Mouse (Mus musculus): Measurements from ENCODE around the gene Bhlha9. TPM values are rescaled to one million over a fixed set of nuclear protein-coding genes. Genes with fewer than 3 reads are reported as not detected.

Bhlha9 gene
- not detected in 2 replicates for total RNA-seq (2015; ENCODE audit: low replicate concordance)
- total RNA-seq (2017; ENCODE audit: low replicate concordance), result not detected in 2 replicates

- no peak for ATAC-seq (replicated peaks; ENCODE audit: low FRiP score, poor library complexity, severe bottlenecking)
Observed at GRCm38 (mm10) chr11:76671871-76672475, at the start of gene Bhlha9. Gene Bhlha9 (plus strand): TSS chr11:76672470.

GRCm38 (mm10) chr11:76622566-76623205 lies 49.6 kb upstream of the Bhlha9 start:
- no peak for ATAC-seq (replicated peaks; ENCODE audit: low FRiP score, poor library complexity, severe bottlenecking)

GRCm38 (mm10) chr11:76623206-76623961 lies 48.9 kb upstream of the Bhlha9 start:
- no peak for ATAC-seq (replicated peaks; ENCODE audit: low FRiP score, poor library complexity, severe bottlenecking)

GRCm38 (mm10) chr11:76624071-76624470 lies 48.2 kb upstream of the Bhlha9 start:
- no peak for ATAC-seq (replicated peaks; ENCODE audit: low FRiP score, poor library complexity, severe bottlenecking)

- ATAC-seq (replicated peaks; ENCODE audit: low FRiP score, poor library complexity, severe bottlenecking), result no peak
Observed at GRCm38 (mm10) chr11:76624881-76625280, 47.4 kb upstream of the Bhlha9 start.

GRCm38 (mm10) chr11:76628613-76629012 lies 43.7 kb upstream of the Bhlha9 start:
- ATAC-seq (replicated peaks; ENCODE audit: low FRiP score, poor library complexity, severe bottlenecking), result no peak

GRCm38 (mm10) chr11:76630023-76630422 lies 42.2 kb upstream of the Bhlha9 start:
- no peak for ATAC-seq (replicated peaks; ENCODE audit: low FRiP score, poor library complexity, severe bottlenecking)

- no peak for ATAC-seq (replicated peaks; ENCODE audit: low FRiP score, poor library complexity, severe bottlenecking)
Observed at GRCm38 (mm10) chr11:76630487-76630886, 41.8 kb upstream of the Bhlha9 start.

- no peak for ATAC-seq (replicated peaks; ENCODE audit: low FRiP score, poor library complexity, severe bottlenecking)
Observed at GRCm38 (mm10) chr11:76639269-76639985, 32.8 kb upstream of the Bhlha9 start.

- ATAC-seq (replicated peaks; ENCODE audit: low FRiP score, poor library complexity, severe bottlenecking), result no peak
Observed at GRCm38 (mm10) chr11:76640231-76640630, 32.0 kb upstream of the Bhlha9 start.

- ATAC-seq (replicated peaks; ENCODE audit: low FRiP score, poor library complexity, severe bottlenecking), result no peak
Observed at GRCm38 (mm10) chr11:76644257-76644656, 28.0 kb upstream of the Bhlha9 start.

- no peak for ATAC-seq (replicated peaks; ENCODE audit: low FRiP score, poor library complexity, severe bottlenecking)
Observed at GRCm38 (mm10) chr11:76645036-76645435, 27.2 kb upstream of the Bhlha9 start.

- 0 out of 2 replicates have a peak, but pooled peaks have one; percentile 54 for ATAC-seq (replicated peaks; ENCODE audit: low FRiP score, poor library complexity, severe bottlenecking)
Observed at GRCm38 (mm10) chr11:76645955-76646354, 26.3 kb upstream of the Bhlha9 start.

- ATAC-seq (replicated peaks; ENCODE audit: low FRiP score, poor library complexity, severe bottlenecking), result no peak
Observed at GRCm38 (mm10) chr11:76647062-76647461, 25.2 kb upstream of the Bhlha9 start.

GRCm38 (mm10) chr11:76647500-76647899 lies 24.8 kb upstream of the Bhlha9 start:
- peak; percentile 59; the same call in 1 of the 2 replicates for ATAC-seq (replicated peaks; ENCODE audit: low FRiP score, poor library complexity, severe bottlenecking)

GRCm38 (mm10) chr11:76650862-76651560 lies 21.3 kb upstream of the Bhlha9 start:
- no peak for ATAC-seq (replicated peaks; ENCODE audit: low FRiP score, poor library complexity, severe bottlenecking)

- no peak for ATAC-seq (replicated peaks; ENCODE audit: low FRiP score, poor library complexity, severe bottlenecking)
Observed at GRCm38 (mm10) chr11:76652838-76653334, 19.4 kb upstream of the Bhlha9 start.

GRCm38 (mm10) chr11:76655106-76655505 lies 17.2 kb upstream of the Bhlha9 start:
- no peak for ATAC-seq (replicated peaks; ENCODE audit: low FRiP score, poor library complexity, severe bottlenecking)

- ATAC-seq (replicated peaks; ENCODE audit: low FRiP score, poor library complexity, severe bottlenecking), result no peak
Observed at GRCm38 (mm10) chr11:76657450-76657970, 14.8 kb upstream of the Bhlha9 start.
